ENCODE assay signal across 8 mouse cellular contexts in the genomic region with DNA sequence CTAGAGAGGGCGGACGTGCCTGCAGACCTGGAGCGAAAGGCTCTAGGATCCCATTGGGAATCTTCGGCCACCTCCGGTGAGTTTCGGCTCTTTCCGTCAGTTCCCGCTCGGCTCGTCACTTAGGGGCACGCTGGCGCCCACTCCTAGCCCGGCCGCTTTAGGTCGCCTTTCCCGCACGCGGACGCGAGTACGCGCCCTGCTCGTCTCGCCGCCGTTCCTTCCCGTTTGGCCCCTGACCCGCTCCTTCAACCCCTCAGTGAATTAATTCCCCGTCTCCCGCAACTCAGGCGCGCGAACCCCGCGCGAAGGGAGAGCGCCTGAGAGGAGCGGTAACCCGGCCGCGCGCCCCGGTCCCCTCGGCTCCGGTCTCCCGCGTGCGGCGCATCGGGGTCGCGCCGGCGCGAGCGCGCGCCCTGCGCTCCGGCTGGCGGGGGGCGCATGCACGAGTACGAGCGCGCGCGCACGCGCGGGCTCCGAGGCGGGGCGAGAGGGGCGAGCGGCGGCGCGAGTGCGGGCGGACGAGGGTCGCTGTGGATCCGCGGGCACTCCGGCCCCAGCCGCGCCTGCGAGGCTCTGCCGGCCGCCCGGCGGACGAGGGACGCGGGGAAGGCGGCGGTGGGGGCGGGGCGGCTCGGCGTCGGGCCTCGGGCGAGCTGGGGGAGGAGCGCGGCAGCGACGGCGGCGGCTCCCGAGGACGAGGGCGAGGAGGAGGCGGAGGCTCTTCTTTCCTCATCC. TPM values are rescaled to one million over a fixed set of nuclear protein-coding genes. Genes with fewer than 3 reads are reported as not detected.
A peak's percentile ranks its signal among the peaks of the same experiment; 100 is the strongest.
DNase-seq lines count a peak whose midpoint lies in the region; ATAC-seq and TF ChIP-seq lines count a peak whose summit lies in the region.

No protein-coding gene starts in this region.

- no peaks in the 10 kb centered on the region for H3K36me3 ChIP-seq in erythroblast, embryonic 14.5 days (ENCODE audit: control insufficient read depth)
- 0 out of 2 replicates have a peak, but pooled peaks cover 3% of the 10 kb centered on the region for H3K36me3 ChIP-seq in embryonic facial prominence, embryonic 14.5 days (ENCODE audit: control insufficient read depth, insufficient read depth, low read length)
- 0 out of 2 replicates have a peak, but pooled peaks cover 4% of the 10 kb centered on the region for H3K36me3 ChIP-seq in heart, embryonic 10.5 days
- H3K36me3 ChIP-seq in kidney, embryonic 15.5 days, result no peaks in the 10 kb centered on the region
- no peaks in the 10 kb centered on the region for H3K36me3 ChIP-seq in limb, embryonic 15.5 days
- H3K36me3 ChIP-seq in midbrain, postnatal 0 days (ENCODE audit: insufficient read depth, low read length), result no peaks in the 10 kb centered on the region
- H3K36me3 ChIP-seq in stomach, embryonic 16.5 days (ENCODE audit: control insufficient read depth, insufficient read depth, low read length), result no peaks in the 10 kb centered on the region

- peak overlapping the region; percentile 77 for H3K4me2 ChIP-seq in embryonic facial prominence, embryonic 14.5 days (ENCODE audit: low read depth, low read length)
- peak overlapping the region; percentile 80 for H3K4me2 ChIP-seq in kidney, embryonic 15.5 days
- peak overlapping the region; percentile 80 for H3K4me2 ChIP-seq in limb, embryonic 15.5 days
- peak overlapping the region; percentile 88 for H3K4me2 ChIP-seq in midbrain, postnatal 0 days (ENCODE audit: low read depth, low read length, poor library complexity, severe bottlenecking)
- H3K4me2 ChIP-seq in stomach, embryonic 16.5 days (ENCODE audit: low read depth, low read length), result peak overlapping the region; percentile 86

- ATAC-seq in erythroblast, adult 5-6 weeks (replicated peaks; ENCODE audit: low FRiP score, poor library complexity, severe bottlenecking), result no peak
- peak; percentile 89 for ATAC-seq in embryonic facial prominence, embryonic 14.5 days (ENCODE audit: low read depth)
- ATAC-seq in kidney, embryonic 15.5 days (replicated peaks; ENCODE audit: low FRiP score), result peak; percentile 90
- ATAC-seq in limb, embryonic 15.5 days (ENCODE audit: insufficient number of reproducible peaks, low FRiP score, low TSS enrichment, low read depth), result peak; percentile 78
- ATAC-seq in midbrain, postnatal 0 days (ENCODE audit: low FRiP score), result peak; percentile 85
- peak; percentile 86 for ATAC-seq in stomach, embryonic 16.5 days (ENCODE audit: insufficient read depth, low FRiP score)

- no peaks in the 10 kb centered on the region for H3K9me3 ChIP-seq in erythroblast, embryonic 14.5 days (ENCODE audit: control insufficient read depth, low read length)
- H3K9me3 ChIP-seq in embryonic facial prominence, embryonic 14.5 days (ENCODE audit: control insufficient read depth, low read length), result no peaks in the 10 kb centered on the region
- no peaks in the 10 kb centered on the region for H3K9me3 ChIP-seq in heart, embryonic 10.5 days
- no peaks in the 10 kb centered on the region for H3K9me3 ChIP-seq in kidney, embryonic 15.5 days (replicated peaks)
- H3K9me3 ChIP-seq in limb, embryonic 15.5 days, result no peaks in the 10 kb centered on the region
- no peaks in the 10 kb centered on the region for H3K9me3 ChIP-seq in midbrain, postnatal 0 days (ENCODE audit: low read length)
- no peaks in the 10 kb centered on the region for H3K9me3 ChIP-seq in stomach, embryonic 16.5 days (replicated peaks; ENCODE audit: control insufficient read depth, low read length)

- peak overlapping the region; percentile 94 for H3K9ac ChIP-seq in embryonic facial prominence, embryonic 14.5 days (ENCODE audit: low read depth, low read length)
- H3K9ac ChIP-seq in kidney, embryonic 15.5 days, result peak overlapping the region; percentile 91
- H3K9ac ChIP-seq in limb, embryonic 15.5 days, result peak overlapping the region; percentile 85
- H3K9ac ChIP-seq in midbrain, postnatal 0 days (replicated peaks; ENCODE audit: low read length, poor library complexity, severe bottlenecking), result peak overlapping the region; percentile 87
- peak overlapping the region; percentile 95 for H3K9ac ChIP-seq in stomach, embryonic 16.5 days (ENCODE audit: low read length)

- peak overlapping the region; percentile 93 for H3K27ac ChIP-seq in embryonic facial prominence, embryonic 14.5 days (replicated peaks; ENCODE audit: low read depth, low read length)
- peak overlapping the region; percentile 99 for H3K27ac ChIP-seq in heart, embryonic 10.5 days
- H3K27ac ChIP-seq in kidney, embryonic 15.5 days, result peak overlapping the region; percentile 97
- peak overlapping the region; percentile 95 for H3K27ac ChIP-seq in limb, embryonic 15.5 days
- H3K27ac ChIP-seq in midbrain, postnatal 0 days (ENCODE audit: low read depth, low read length), result peak overlapping the region; percentile 87
- H3K27ac ChIP-seq in stomach, embryonic 16.5 days (ENCODE audit: low read length), result peak overlapping the region; percentile 94

- H3K27me3 ChIP-seq in erythroblast, embryonic 14.5 days (ENCODE audit: control insufficient read depth), result peaks cover 30% of the 10 kb centered on the region
- no peaks in the 10 kb centered on the region for H3K27me3 ChIP-seq in embryonic facial prominence, embryonic 14.5 days (replicated peaks; ENCODE audit: control insufficient read depth, insufficient read depth, low read length)
- H3K27me3 ChIP-seq in heart, embryonic 10.5 days (ENCODE audit: insufficient read depth, poor library complexity, severe bottlenecking), result no peaks in the 10 kb centered on the region
- no peaks in the 10 kb centered on the region for H3K27me3 ChIP-seq in kidney, embryonic 15.5 days
- no peaks in the 10 kb centered on the region; the same call in 1 of the 2 replicates for H3K27me3 ChIP-seq in limb, embryonic 15.5 days
- no peaks in the 10 kb centered on the region for H3K27me3 ChIP-seq in midbrain, postnatal 0 days (ENCODE audit: insufficient read depth, low read length)
- H3K27me3 ChIP-seq in stomach, embryonic 16.5 days (ENCODE audit: control insufficient read depth, insufficient read depth, low read length), result no peaks in the 10 kb centered on the region

- WGBS in embryonic facial prominence, embryonic 14.5 days, result 0% methylated on average over 29 of the region's 115 CpGs
- under 1% methylated on average over 113 of the region's 115 CpGs for WGBS in heart, embryonic 10.5 days
- WGBS in kidney, embryonic 15.5 days, result under 1% methylated on average over 107 of the region's 115 CpGs
- under 1% methylated on average over 91 of the region's 115 CpGs for WGBS in limb, embryonic 15.5 days
- WGBS in midbrain, postnatal 0 days, result under 1% methylated on average over 82 of the region's 115 CpGs
- whole genome bisulfite sequencing in stomach, embryonic 16.5 days, result under 1% methylated on average over 104 of the region's 115 CpGs

- peak; percentile 96 for DNase-seq in embryonic facial prominence, embryonic 14.5 days (ENCODE audit: low spot score)
- peak; percentile 94 for DNase-seq in heart, embryonic 10.5 days (ENCODE audit: low spot score)
- peak; percentile 91 for DNase-seq in midbrain, postnatal 0 days (ENCODE audit: low spot score)

- peak overlapping the region; percentile 72 for H3K4me3 ChIP-seq in erythroblast, embryonic 14.5 days (replicated peaks)
- H3K4me3 ChIP-seq in embryonic facial prominence, embryonic 14.5 days (ENCODE audit: low read depth, low read length), result peak overlapping the region; percentile 79
- H3K4me3 ChIP-seq in heart, embryonic 10.5 days, result peak overlapping the region; percentile 89
- H3K4me3 ChIP-seq in kidney, embryonic 15.5 days (replicated peaks), result peak overlapping the region; percentile 83
- peak overlapping the region; percentile 84 for H3K4me3 ChIP-seq in limb, embryonic 15.5 days
- peak overlapping the region; percentile 84 for H3K4me3 ChIP-seq in midbrain, postnatal 0 days (ENCODE audit: low read depth, low read length)
- H3K4me3 ChIP-seq in stomach, embryonic 16.5 days (replicated peaks; ENCODE audit: low read length), result peak overlapping the region; percentile 83

- H3K4me1 ChIP-seq in erythroblast, embryonic 14.5 days (ENCODE audit: control insufficient read depth), result peaks cover 20% of the 10 kb centered on the region
- H3K4me1 ChIP-seq in embryonic facial prominence, embryonic 14.5 days (ENCODE audit: control insufficient read depth, insufficient read depth, low read length), result peaks cover 22% of the 10 kb centered on the region
- H3K4me1 ChIP-seq in heart, embryonic 10.5 days, result peaks cover 30% of the 10 kb centered on the region
- peaks cover 27% of the 10 kb centered on the region for H3K4me1 ChIP-seq in kidney, embryonic 15.5 days
- H3K4me1 ChIP-seq in limb, embryonic 15.5 days, result peaks cover 29% of the 10 kb centered on the region
- H3K4me1 ChIP-seq in midbrain, postnatal 0 days (ENCODE audit: insufficient read depth, low read length), result peaks cover 10% of the 10 kb centered on the region
- H3K4me1 ChIP-seq in stomach, embryonic 16.5 days (ENCODE audit: control insufficient read depth, insufficient read depth, low read length), result peaks cover 36% of the 10 kb centered on the region

- no peak for TF ChIP-seq CTCF in midbrain, postnatal 0 days (IDR thresholded peaks at IDR 0.05)

RNA-seq across cellular contexts. Expression of a gene that starts 0.5 kb away (rescaled TPM):
- 0.19 and 0.40 TPM in 2 replicates for polyA plus RNA-seq in erythroblast, embryonic 14.5 days (2012)
- not detected in 2 replicates for total RNA-seq in erythroblast, adult 5-6 weeks (2015; ENCODE audit: low replicate concordance)
- total RNA-seq in erythroblast, adult 5-6 weeks (2017; ENCODE audit: low replicate concordance), result 2.6 TPM in 1 of 2 replicates, not detected in the other
- polyA plus RNA-seq in embryonic facial prominence, embryonic 14.5 days (2014; fragmentation: Nextera tagmentation; extraction: Ambion mirVana), result 35.5 and 38.9 TPM in 2 replicates
- 42.1 and 58.5 TPM in 2 replicates for polyA plus RNA-seq in heart, embryonic 10.5 days (2016; fragmentation: Nextera tagmentation; extraction: Ambion mirVana)
- polyA plus RNA-seq in kidney, embryonic 15.5 days (2015; fragmentation: Nextera tagmentation; extraction: Ambion mirVana), result 47.1 and 50.5 TPM in 2 replicates
- 28.7 and 33.1 TPM in 2 replicates for polyA plus RNA-seq in limb, embryonic 15.5 days (2015; fragmentation: Nextera tagmentation; extraction: Ambion mirVana)
- 27.8 and 31.8 TPM in 2 replicates for total RNA-seq in midbrain, postnatal 0 days (2014; rRNA removed)
- 17.7 and 19.5 TPM in 2 replicates for polyA plus RNA-seq in midbrain, postnatal 0 days (2015; fragmentation: Nextera tagmentation; extraction: Ambion mirVana)
- 18.3 and 20.2 TPM in 2 replicates for polyA plus RNA-seq in stomach, embryonic 16.5 days (2015; fragmentation: Nextera tagmentation; extraction: Ambion mirVana)

RNA-seq across cellular contexts. Expression of a gene that starts 33.3 kb away (rescaled TPM):
- 0.02 TPM in 1 of 2 replicates, not detected in the other for polyA plus RNA-seq in erythroblast, embryonic 14.5 days (2012)
- not detected in 2 replicates for total RNA-seq in erythroblast, adult 5-6 weeks (2015; ENCODE audit: low replicate concordance)
- not detected in 2 replicates for total RNA-seq in erythroblast, adult 5-6 weeks (2017; ENCODE audit: low replicate concordance)
- 0.38 TPM in 1 of 2 replicates, not detected in the other for polyA plus RNA-seq in embryonic facial prominence, embryonic 14.5 days (2014; fragmentation: Nextera tagmentation; extraction: Ambion mirVana)
- polyA plus RNA-seq in heart, embryonic 10.5 days (2016; fragmentation: Nextera tagmentation; extraction: Ambion mirVana), result 2.7 and 7.5 TPM in 2 replicates
- 8.6 and 8.8 TPM in 2 replicates for polyA plus RNA-seq in kidney, embryonic 15.5 days (2015; fragmentation: Nextera tagmentation; extraction: Ambion mirVana)
- polyA plus RNA-seq in limb, embryonic 15.5 days (2015; fragmentation: Nextera tagmentation; extraction: Ambion mirVana), result 0.55 and 0.86 TPM in 2 replicates
- total RNA-seq in midbrain, postnatal 0 days (2014; rRNA removed), result 0.61 and 0.88 TPM in 2 replicates
- 1.3 and 1.6 TPM in 2 replicates for polyA plus RNA-seq in midbrain, postnatal 0 days (2015; fragmentation: Nextera tagmentation; extraction: Ambion mirVana)
- polyA plus RNA-seq in stomach, embryonic 16.5 days (2015; fragmentation: Nextera tagmentation; extraction: Ambion mirVana), result 14.1 TPM in 2 replicates

RNA-seq across cellular contexts. Expression of a gene that starts 38.6 kb away (rescaled TPM):
- polyA plus RNA-seq in erythroblast, embryonic 14.5 days (2012), result not detected in 2 replicates
- total RNA-seq in erythroblast, adult 5-6 weeks (2015; ENCODE audit: low replicate concordance), result not detected in 2 replicates
- total RNA-seq in erythroblast, adult 5-6 weeks (2017; ENCODE audit: low replicate concordance), result not detected in 2 replicates
- polyA plus RNA-seq in embryonic facial prominence, embryonic 14.5 days (2014; fragmentation: Nextera tagmentation; extraction: Ambion mirVana), result 0.11 and 0.13 TPM in 2 replicates
- polyA plus RNA-seq in heart, embryonic 10.5 days (2016; fragmentation: Nextera tagmentation; extraction: Ambion mirVana), result 0.12 and 0.20 TPM in 2 replicates
- 0.72 and 1.1 TPM in 2 replicates for polyA plus RNA-seq in kidney, embryonic 15.5 days (2015; fragmentation: Nextera tagmentation; extraction: Ambion mirVana)
- polyA plus RNA-seq in limb, embryonic 15.5 days (2015; fragmentation: Nextera tagmentation; extraction: Ambion mirVana), result not detected in 2 replicates
- total RNA-seq in midbrain, postnatal 0 days (2014; rRNA removed), result 17.7 and 21.1 TPM in 2 replicates
- 8.5 and 9.2 TPM in 2 replicates for polyA plus RNA-seq in midbrain, postnatal 0 days (2015; fragmentation: Nextera tagmentation; extraction: Ambion mirVana)
- polyA plus RNA-seq in stomach, embryonic 16.5 days (2015; fragmentation: Nextera tagmentation; extraction: Ambion mirVana), result not detected in 2 replicates

RNA-seq across cellular contexts. Expression of a gene that starts 51.9 kb away (rescaled TPM):
- 17.1 and 18.1 TPM in 2 replicates for polyA plus RNA-seq in erythroblast, embryonic 14.5 days (2012)
- 11.9 and 21.7 TPM in 2 replicates for total RNA-seq in erythroblast, adult 5-6 weeks (2015; ENCODE audit: low replicate concordance)
- 20.4 and 28.1 TPM in 2 replicates for total RNA-seq in erythroblast, adult 5-6 weeks (2017; ENCODE audit: low replicate concordance)
- 15.3 and 24.4 TPM in 2 replicates for polyA plus RNA-seq in embryonic facial prominence, embryonic 14.5 days (2014; fragmentation: Nextera tagmentation; extraction: Ambion mirVana)
- 35.7 TPM in 2 replicates for polyA plus RNA-seq in heart, embryonic 10.5 days (2016; fragmentation: Nextera tagmentation; extraction: Ambion mirVana)
- polyA plus RNA-seq in kidney, embryonic 15.5 days (2015; fragmentation: Nextera tagmentation; extraction: Ambion mirVana), result 33.8 and 39.4 TPM in 2 replicates
- polyA plus RNA-seq in limb, embryonic 15.5 days (2015; fragmentation: Nextera tagmentation; extraction: Ambion mirVana), result 22.3 and 26.5 TPM in 2 replicates
- 1.6 and 4.1 TPM in 2 replicates for total RNA-seq in midbrain, postnatal 0 days (2014; rRNA removed)
- 1.4 and 2.1 TPM in 2 replicates for polyA plus RNA-seq in midbrain, postnatal 0 days (2015; fragmentation: Nextera tagmentation; extraction: Ambion mirVana)
- polyA plus RNA-seq in stomach, embryonic 16.5 days (2015; fragmentation: Nextera tagmentation; extraction: Ambion mirVana), result 25.6 and 26.4 TPM in 2 replicates

Comparison
In these comparisons a context has a peak if more than half of its experiments do, and no peak if none do; other contexts are left out.
1. RNA of a gene that starts 0.5 kb away (polyA plus RNA-seq): 42.1 to 58.5 TPM in heart, embryonic 10.5 days, 47.1 to 50.5 TPM in kidney, embryonic 15.5 days, 35.5 to 38.9 TPM in embryonic facial prominence, embryonic 14.5 days, 28.7 to 33.1 TPM in limb, embryonic 15.5 days, 18.3 to 20.2 TPM in stomach, embryonic 16.5 days and 17.7 to 19.5 TPM in midbrain, postnatal 0 days; 0.19 to 0.40 TPM in erythroblast, embryonic 14.5 days; every median in the first group is over 10 times any median in the second.
2. Peak in every context shown above with its lines, with median percentiles within 50 percentile points of each other: H3K4me3 ChIP-seq, DNase-seq, H3K27ac ChIP-seq, H3K4me2 ChIP-seq and H3K9ac ChIP-seq.